Mouse (Mus musculus) myocyte (in vitro differentiated cells): ENCODE measurements around the gene Tac4. TPM values are rescaled to one million over a fixed set of nuclear protein-coding genes. Genes with fewer than 3 reads are reported as not detected.

Experiments
- H3K27me3 ChIP-seq: one replicate; pipeline ENCODE4 v1.6.1; 2011; ENCODE audit not compliant: control insufficient read depth, insufficient read depth, insufficient read length
- H3K36me3 ChIP-seq: one replicate; pipeline ENCODE4 v1.6.1; 2011; ENCODE audit not compliant: control insufficient read depth, insufficient read depth
- H3K4me2 ChIP-seq: one replicate; pipeline ENCODE4 v1.6.1; 2011; ENCODE audit warnings: low read depth, control low read depth
- H3K4me3 ChIP-seq: one replicate; pipeline ENCODE4 v1.5.1; 2011; ENCODE audit warnings: mild to moderate bottlenecking, control low read depth, moderate library complexity
- H3K79me2 ChIP-seq: one replicate; pipeline ENCODE4 v1.6.1; 2011; ENCODE audit not compliant: control insufficient read depth, insufficient read depth
- H3ac ChIP-seq: one replicate; pipeline ENCODE4 v1.6.1; 2011; ENCODE audit not compliant: control insufficient read depth, insufficient read length
- CEBPB ChIP-seq: IDR thresholded peaks from 2 replicates; pipeline ENCODE4 v1.6.1; 2011; ENCODE audit warnings: mild to moderate bottlenecking, moderate library complexity; ENCODE audit not compliant: poor library complexity, insufficient read depth, severe bottlenecking
- E2F4 ChIP-seq: IDR thresholded peaks from one replicate; pipeline ENCODE4 v1.6.1; 2011; ENCODE audit warnings: mild to moderate bottlenecking, control low read depth, moderate library complexity; ENCODE audit not compliant: insufficient read depth
- MAX ChIP-seq: IDR thresholded peaks from one replicate; pipeline ENCODE4 v1.6.1; 2011; ENCODE audit warnings: low read depth, mild to moderate bottlenecking, control low read depth
- MYOD1 ChIP-seq, 3 experiments: IDR thresholded peaks; one replicate each; pipeline ENCODE4 v1.6.1; 2011; ENCODE audit warnings: control low read depth in 2 of 3, low read depth in 2 of 3, mild to moderate bottlenecking in 2 of 3, moderate library complexity in 1 of 3; ENCODE audit not compliant: insufficient read length in 2 of 3, control insufficient read depth in 1 of 3
- MYOG ChIP-seq, 3 experiments: IDR thresholded peaks; one replicate each; pipeline ENCODE4 v1.6.1; 2011; ENCODE audit warnings: control low read depth in 2 of 3, low read depth in 2 of 3, mild to moderate bottlenecking in 2 of 3; ENCODE audit not compliant: insufficient read length in 2 of 3, control insufficient read depth in 1 of 3, insufficient read depth in 1 of 3
- POLR2A ChIP-seq: IDR thresholded peaks from one replicate; pipeline ENCODE4 v1.6.1; 2011; ENCODE audit warnings: low read depth, mild to moderate bottlenecking, control low read depth, moderate library complexity; ENCODE audit not compliant: insufficient read length
- POLR2AphosphoS2 ChIP-seq: IDR thresholded peaks from one replicate; pipeline ENCODE4 v1.6.1; 2011; ENCODE audit warnings: low read depth, control low read depth; ENCODE audit not compliant: insufficient read length
- REST ChIP-seq: IDR thresholded peaks from one replicate; pipeline ENCODE4 v1.6.1; 2011; ENCODE audit warnings: mild to moderate bottlenecking, control low read depth, moderate library complexity; ENCODE audit not compliant: insufficient read depth, insufficient read length
- SRF ChIP-seq: IDR thresholded peaks from one replicate; pipeline ENCODE4 v1.6.1; 2011; ENCODE audit warnings: low read depth; ENCODE audit not compliant: control insufficient read depth, insufficient read length
- TCF12 ChIP-seq: IDR thresholded peaks from one replicate; pipeline ENCODE4 v1.6.1; 2011; ENCODE audit warnings: mild to moderate bottlenecking, control low read depth; ENCODE audit not compliant: poor library complexity, insufficient read depth, severe bottlenecking
- TCF3 ChIP-seq: IDR thresholded peaks from one replicate; pipeline ENCODE4 v1.6.1; 2011; ENCODE audit warnings: low read depth, control low read depth; ENCODE audit not compliant: insufficient read length
- USF1 ChIP-seq: IDR thresholded peaks from one replicate; pipeline ENCODE4 v1.6.1; 2011; ENCODE audit warnings: low read depth, mild to moderate bottlenecking, control low read depth, moderate library complexity
- polyA plus RNA-seq: library from polyadenylated mRNA; unstranded; fragments of >200 nt; fragmentation: generic; extraction: Trizol; gene quantifications from one replicate; pipeline ENCODE4 v1.2.1, GENCODE M21; 2012; ENCODE audit warnings: missing spikeins

Gene Tac4
- polyA plus RNA-seq, 1 experiment = 8.3 TPM

DNA sequence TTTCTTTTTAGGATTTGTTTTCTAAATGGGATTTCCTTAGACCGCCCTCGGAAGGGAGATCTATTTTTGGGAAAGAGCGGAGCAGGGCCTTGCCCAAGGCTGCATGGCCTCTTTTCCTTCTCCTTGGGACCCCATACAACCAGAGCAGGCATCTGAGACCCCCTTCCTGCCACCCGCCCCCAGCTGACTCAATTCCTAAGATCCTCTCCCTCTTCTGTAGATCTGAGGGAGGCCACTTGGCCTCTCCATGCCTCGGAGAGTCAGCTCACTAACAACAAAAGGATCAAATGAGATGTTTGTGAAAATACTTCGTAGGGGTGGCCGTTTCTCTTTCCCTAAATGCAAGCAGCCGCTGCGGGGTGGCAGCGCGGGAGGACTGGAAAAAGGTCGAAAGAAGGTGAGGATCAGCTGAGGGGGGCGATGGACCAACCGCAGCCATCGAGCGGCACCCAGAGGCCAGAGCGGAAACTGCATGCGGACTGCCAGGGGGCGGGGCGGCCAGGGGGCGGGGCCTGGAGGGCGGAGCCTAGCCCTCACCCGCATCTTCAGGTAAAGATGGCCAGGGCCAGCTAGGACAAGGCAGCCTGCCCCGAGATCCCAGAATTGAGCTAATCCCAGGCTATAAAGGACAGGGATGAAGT lies 29.5 kb upstream of the Tac4 start:
- H3K27me3 ChIP-seq = no peaks in the 10 kb centered on the region
- H3K4me3 ChIP-seq = no peak overlapping the region
- H3K4me2 ChIP-seq = peak overlapping the region; percentile 65

DNA sequence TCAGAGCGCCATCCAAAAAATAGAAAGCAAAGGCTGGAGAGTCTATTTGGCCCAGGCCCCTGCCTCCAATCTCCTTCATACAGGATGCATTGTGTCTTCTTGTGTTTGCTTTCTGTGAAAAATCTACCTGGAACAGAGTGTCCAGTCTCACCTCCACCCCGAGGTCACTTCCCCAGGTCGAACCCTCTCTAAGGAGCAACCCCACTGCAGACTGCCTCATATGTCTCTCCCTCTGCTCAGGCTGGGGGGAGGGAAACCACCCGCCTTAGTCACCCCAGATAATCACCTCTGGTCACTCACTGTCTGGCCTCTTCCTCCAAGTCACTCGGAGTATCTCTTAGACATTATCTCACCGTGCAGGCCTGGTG lies 29.0 kb upstream of the Tac4 start:
- no peaks in the 10 kb centered on the region for H3K79me2 ChIP-seq
- H3K4me3 ChIP-seq = no peak overlapping the region
- no peak overlapping the region for H3ac ChIP-seq
- H3K36me3 ChIP-seq = no peaks in the 10 kb centered on the region
- peak overlapping the region; percentile 34 for H3K4me2 ChIP-seq
- no peak for TF ChIP-seq REST
- H3K27me3 ChIP-seq = no peaks in the 10 kb centered on the region

More for the DNA sequence above, 29.5 kb upstream of the Tac4 start:
- TF ChIP-seq MYOD1 (IDR thresholded peaks at IDR 0.05; ENCODE audit: control insufficient read depth in 1 of 3, insufficient read length in 2 of 3, low read depth in 2 of 3) = no peak
- TF ChIP-seq MYOG (IDR thresholded peaks at IDR 0.05; ENCODE audit: control insufficient read depth in 1 of 3, insufficient read depth in 1 of 3, insufficient read length in 2 of 3, low read depth in 2 of 3) = no peak
- no peak for TF ChIP-seq TCF12
- H3ac ChIP-seq = no peak overlapping the region
- H3K79me2 ChIP-seq = no peaks in the 10 kb centered on the region
- H3K36me3 ChIP-seq = no peaks in the 10 kb centered on the region

DNA sequence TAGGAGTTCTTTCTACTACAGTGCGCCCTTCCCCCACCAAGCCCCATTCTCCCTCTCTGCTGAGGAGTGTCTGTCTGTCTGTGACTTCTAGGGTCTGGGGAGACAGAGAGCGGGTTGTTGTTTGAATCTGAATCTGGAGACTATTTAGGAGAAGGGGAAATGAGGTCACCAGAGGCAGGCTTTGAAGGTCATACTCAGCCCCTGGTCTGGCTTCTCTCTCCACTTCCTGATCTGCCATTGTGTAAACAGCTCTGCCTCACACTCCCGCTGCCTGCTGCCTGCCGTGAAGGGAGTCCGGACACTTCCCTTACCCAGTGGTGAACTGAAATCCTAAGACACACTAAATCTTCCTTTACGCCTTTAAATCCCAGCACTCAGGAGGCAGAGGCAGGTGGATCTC lies 22.9 kb upstream of the Tac4 start:
- Histone ChIP-seq H3K79me2 (no peaks in the 10 kb centered on the region), H3K36me3 (no peaks in the 10 kb centered on the region), H3K4me3 (no peak overlapping the region), H3ac (no peak overlapping the region), H3K4me2 (no peak overlapping the region), H3K27me3 (no peaks in the 10 kb centered on the region)
- TF ChIP-seq REST (no peak), TCF3 (no peak), USF1 (no peak), SRF (no peak), MYOG (IDR thresholded peaks at IDR 0.05; ENCODE audit: control insufficient read depth in 1 of 3, insufficient read depth in 1 of 3, insufficient read length in 2 of 3, low read depth in 2 of 3) (no peak), POLR2A (no peak), MYOD1 (IDR thresholded peaks at IDR 0.05; ENCODE audit: control insufficient read depth in 1 of 3, insufficient read length in 2 of 3, low read depth in 2 of 3) (no peak), CEBPB (no peak), TCF12 (no peak), POLR2AphosphoS2 (no peak)

DNA sequence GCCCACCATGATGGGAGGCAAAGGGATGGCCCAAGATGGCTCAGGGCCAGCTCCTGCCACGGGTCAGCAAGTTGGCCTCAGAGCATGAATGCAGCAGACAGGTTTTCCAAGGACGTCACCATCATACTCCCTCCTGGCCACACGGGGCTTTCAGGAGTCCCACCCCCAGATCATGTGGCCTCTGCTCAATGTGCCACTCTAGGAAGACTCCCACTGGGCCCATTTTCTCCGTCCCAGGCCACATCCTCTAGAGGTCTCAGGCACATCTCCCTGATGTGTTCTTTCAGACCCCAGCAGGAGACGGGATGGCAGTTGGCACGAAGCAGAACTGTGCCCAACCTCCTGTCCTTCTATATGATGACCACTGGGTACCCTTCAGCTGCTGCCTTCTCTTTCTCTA lies 18.7 kb upstream of the Tac4 start:
- Histone ChIP-seq H3K27me3 (no peaks in the 10 kb centered on the region), H3K79me2 (no peaks in the 10 kb centered on the region), H3K4me2 (no peak overlapping the region), H3K36me3 (no peaks in the 10 kb centered on the region), H3ac (no peak overlapping the region), H3K4me3 (no peak overlapping the region)
- TF ChIP-seq POLR2A = no peak
- no peak for TF ChIP-seq POLR2AphosphoS2
- TF ChIP-seq REST = no peak
- TF ChIP-seq TCF12 = no peak
- no peak for TF ChIP-seq MYOD1 (IDR thresholded peaks at IDR 0.05; ENCODE audit: control insufficient read depth in 1 of 3, insufficient read length in 2 of 3, low read depth in 2 of 3)
- TF ChIP-seq E2F4 = no peak
- no peak for TF ChIP-seq USF1
- TF ChIP-seq MYOG (IDR thresholded peaks at IDR 0.05; ENCODE audit: control insufficient read depth in 1 of 3, insufficient read depth in 1 of 3, insufficient read length in 2 of 3, low read depth in 2 of 3) = no peak
- no peak for TF ChIP-seq MAX
- no peak for TF ChIP-seq TCF3
- TF ChIP-seq SRF = no peak
- TF ChIP-seq CEBPB = no peak

DNA sequence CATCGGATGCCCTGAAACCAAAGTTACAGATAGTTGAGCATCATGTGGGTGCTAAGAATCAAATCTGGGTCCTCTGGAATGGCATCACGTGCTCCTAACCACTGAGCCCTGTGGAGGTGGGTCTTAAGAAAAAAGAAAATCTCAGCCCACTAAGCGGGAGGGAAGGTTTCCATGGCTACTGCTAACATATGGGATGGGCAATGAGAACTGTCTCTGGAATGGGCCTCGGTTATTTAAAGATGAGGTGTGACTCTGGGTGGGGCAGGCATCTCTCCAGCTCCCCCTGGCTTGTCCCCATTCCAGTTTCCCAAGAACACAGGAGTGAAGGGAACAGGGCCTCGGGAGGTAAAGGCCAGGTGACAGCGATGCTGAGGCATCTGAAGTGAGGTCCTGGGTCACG lies 15.9 kb upstream of the Tac4 start:
- H3K4me2 ChIP-seq = no peak overlapping the region
- TF ChIP-seq CEBPB = no peak
- no peak for TF ChIP-seq MYOG (IDR thresholded peaks at IDR 0.05; ENCODE audit: control insufficient read depth in 1 of 3, insufficient read depth in 1 of 3, insufficient read length in 2 of 3, low read depth in 2 of 3)
- TF ChIP-seq POLR2AphosphoS2 = no peak
- no peak for TF ChIP-seq REST
- TF ChIP-seq TCF3 = no peak

More for the DNA sequence above, 15.9 kb upstream of the Tac4 start:
- no peaks in the 10 kb centered on the region for H3K36me3 ChIP-seq
- no peaks in the 10 kb centered on the region for H3K79me2 ChIP-seq
- no peak overlapping the region for H3ac ChIP-seq
- H3K4me3 ChIP-seq = no peak overlapping the region
- H3K27me3 ChIP-seq = no peaks in the 10 kb centered on the region
